Mouse (Mus musculus): ENCODE data around the gene Nprl2. TPM values are rescaled to one million over a fixed set of nuclear protein-coding genes. Genes with fewer than 3 reads are reported as not detected.

Nprl2 gene
- 24.9 and 27.3 TPM in 2 replicates for total RNA-seq (2021)
- long read RNA-seq, transcript Nprl2-201 (11 exons, 1,441 nt) = major isoform, 18 of 32 reads
- long read RNA-seq, partial matches to known transcripts = 3 of 32 reads
- long read RNA-seq, other reads (novel, unspliced or antisense) = 7 of 32 reads

DNA sequence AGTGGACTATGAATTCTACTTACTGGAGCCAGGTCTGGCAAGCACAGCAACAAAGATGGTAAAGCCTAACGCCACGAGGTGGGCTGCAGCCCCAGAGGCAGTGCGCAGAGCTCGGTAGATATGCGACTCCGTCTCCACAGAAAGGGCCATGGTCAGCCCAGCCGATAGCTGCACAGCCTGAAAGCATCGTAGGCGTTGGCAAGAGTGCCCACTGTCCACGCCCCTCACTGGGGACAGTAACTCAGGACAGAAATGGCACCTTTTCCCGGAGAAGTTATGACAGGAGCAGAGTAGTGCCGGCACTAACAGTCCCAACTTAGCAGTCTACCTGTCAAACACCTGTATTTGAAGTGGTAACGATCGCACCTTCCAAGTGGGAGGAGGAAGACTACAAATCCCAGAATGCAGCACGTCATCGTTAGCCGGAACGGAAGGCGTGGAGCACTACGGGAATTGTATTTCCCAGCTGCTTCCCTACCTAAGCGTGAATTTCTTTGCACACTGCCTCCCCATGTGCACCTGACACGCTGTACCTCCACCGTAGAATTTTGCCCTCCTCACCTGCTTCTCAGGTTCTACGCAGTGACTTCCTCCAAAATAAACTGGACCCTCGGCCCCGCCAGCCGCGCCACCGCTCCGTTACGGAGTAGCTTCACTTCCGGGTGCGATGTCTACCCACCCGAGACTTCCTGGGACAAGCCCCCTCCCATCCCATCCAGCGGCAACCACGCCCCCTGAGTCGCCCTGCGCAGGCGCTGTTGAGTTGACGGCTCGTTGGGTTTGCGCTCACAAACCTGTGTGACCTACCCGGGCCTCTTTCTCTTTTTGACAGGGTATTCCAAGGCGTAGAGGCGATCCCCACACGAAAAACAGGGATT lies at the start of gene Nprl2, which contains the start of gene Cyb561d2:
Gene Nprl2, plus strand, starts transcription at position 753 of the 878 bp plus-strand sequence.
Gene Cyb561d2, minus strand, starts transcription at position 720 of the 878 bp plus-strand sequence.
- peak; percentile 94 for DNase-seq

DNA sequence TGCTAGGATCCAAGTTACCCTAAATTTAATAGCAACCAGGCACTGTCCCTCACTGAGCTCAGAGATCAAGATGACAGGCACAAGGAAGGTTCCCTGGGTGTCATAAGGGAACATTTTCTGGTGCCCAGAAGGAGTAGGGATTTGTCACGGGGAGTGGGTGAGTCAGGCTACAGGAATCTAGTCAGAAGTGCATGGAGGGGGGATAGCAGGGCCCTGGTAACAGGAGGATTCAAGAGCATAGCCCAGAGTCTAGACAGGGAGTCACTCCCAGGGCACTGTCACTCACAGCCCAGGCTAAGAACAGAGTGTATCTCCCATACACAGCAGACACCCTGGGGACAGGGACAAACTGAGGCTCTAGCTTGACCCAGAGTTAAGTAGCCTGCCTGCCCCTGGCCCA lies 48.5 kb upstream of the Nprl2 start:
- no peak for DNase-seq

DNA sequence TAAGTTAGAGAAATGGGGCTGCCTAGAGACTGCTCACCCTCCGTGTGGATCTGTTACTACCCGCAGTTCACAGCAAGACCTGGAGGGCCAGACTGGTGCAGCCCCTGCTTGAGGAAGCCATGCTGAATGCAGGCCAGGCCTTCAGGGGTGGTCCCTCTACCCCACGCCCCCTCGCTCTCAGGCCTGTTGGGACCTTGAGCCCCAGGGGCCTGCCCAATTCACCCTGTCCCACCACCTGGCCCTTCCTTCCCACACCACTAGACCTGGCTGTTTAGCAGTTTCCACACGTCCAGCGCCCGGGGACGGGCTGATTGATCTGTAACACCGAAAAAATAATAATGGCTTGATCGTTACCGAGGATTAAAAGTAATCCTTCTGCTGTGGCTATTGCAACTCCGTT lies 47.8 kb upstream of the Nprl2 start:
- DNase-seq = no peak

DNA sequence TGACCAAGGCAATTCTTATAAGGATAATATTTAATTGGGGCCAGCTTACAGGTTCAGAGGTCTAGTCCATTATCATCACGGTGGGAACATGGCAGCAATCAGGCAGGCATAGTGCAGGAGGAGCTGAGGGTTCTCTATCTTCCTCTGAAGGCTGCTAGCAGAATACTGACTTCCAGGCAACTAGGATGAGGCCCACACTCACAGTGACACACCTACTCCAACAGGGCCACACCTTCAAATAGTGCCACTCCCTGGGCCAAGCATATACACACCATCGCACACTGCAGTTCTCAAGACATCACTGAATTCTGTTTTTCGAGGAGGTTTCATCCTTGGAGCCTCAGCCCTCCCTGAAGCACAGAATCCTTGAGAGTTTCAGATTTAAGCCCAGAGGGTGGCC lies 45.7 kb upstream of the Nprl2 start:
- DNase-seq = no peak

DNA sequence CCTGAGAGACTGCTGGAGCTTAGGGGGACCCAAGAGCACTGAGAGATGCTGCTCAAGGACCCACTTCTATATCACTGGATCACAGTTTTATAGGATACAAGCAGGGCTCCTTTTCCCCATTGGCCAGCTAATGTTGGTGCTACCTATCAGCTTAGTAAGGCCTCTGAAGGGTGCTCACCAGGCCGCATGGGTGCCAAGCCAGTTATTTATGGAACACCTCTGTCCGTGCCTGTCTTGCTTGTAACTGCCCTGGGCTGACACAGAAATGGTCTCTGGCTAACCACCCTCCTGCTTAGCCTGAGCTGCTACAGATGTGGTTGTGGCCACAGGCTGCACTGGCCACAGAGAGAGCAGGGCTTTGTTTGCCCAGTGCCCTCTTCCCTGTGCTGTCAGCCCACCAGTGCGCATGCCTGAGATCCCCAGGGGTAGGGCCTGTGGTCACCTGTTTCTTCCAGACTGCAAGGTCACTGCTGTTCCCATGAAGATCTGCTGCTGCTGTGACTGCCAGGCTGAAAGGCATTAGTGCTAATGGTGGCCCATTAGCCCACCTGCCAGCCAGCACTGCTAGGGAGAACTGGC lies 41.2 kb upstream of the Nprl2 start:
- no peak for DNase-seq

DNA sequence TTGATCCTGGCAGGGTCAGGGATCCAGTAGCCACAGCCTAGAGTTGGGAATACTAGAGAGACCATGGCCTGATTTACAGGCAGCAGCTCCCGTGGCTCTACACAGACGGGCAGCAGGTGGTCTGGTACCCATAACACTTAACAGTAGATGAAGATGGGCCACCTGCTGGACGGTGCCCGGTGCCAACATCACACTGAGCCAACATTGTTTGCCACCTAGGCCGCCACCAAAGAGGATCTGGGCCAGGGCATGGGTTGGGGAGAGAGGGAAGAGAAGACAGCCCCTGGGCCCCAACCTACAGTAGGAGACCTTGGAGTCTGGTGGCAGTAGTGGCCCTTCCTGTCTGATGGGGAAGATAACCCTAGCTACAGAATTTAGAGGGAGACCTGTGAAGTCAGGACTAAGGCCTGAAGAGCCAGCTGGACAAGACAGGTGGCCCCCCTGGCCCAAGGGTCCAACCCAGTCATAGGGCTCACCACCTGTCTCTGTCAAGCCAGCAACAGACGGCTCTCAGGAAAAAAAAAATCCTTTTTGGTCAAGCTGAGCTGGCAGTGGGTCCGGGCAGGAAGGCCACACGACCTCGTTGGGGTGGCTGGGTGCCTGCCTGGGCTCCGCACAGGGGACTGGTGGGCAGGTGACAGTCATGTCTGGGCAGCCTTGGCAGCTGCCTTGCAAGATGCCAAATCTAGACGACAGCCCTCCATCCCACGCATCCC lies 39.7 kb upstream of the Nprl2 start:
- DNase-seq = no peak

DNA sequence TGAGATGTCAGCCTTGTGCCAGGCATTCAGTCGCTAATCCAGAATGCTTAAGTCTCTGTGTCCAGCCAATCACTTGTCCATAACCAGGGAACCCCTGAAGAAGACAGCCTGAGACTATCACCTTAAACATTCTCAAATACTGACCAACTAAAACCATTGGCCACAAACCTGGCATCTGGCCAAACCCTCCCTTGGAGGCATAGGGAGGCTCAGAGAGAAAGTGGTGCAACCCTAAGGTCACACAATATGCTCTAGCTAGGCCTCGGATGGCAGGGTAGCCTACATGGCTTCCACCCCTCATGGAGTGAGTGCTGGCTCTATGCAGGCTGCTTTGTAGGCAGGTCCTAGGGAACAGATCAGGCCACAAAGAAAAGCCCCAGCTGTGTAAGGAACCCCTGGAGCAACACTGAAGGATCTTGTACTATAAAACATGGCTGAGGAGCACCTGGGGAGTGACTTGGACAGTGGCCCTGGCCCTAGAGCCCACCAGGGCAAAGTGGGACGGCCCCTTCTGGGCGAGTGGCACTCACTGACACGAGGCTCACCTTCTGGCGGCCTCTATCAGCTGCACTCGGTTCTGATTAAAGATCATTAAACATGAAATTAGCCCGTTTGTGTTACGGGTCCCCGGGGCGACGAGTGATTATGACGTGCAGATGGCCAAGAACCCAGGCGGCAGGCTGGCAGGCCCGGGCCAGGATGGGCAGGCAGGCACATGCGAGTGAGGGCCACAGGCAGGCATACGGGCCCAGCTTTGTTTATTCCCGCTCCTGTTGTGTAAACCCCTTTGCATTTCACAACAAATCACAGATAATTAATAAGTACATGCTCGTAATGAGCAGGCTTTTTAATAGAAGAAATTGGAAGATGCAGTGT lies 37.1 kb upstream of the Nprl2 start:
- peak; percentile 15 for DNase-seq

DNA sequence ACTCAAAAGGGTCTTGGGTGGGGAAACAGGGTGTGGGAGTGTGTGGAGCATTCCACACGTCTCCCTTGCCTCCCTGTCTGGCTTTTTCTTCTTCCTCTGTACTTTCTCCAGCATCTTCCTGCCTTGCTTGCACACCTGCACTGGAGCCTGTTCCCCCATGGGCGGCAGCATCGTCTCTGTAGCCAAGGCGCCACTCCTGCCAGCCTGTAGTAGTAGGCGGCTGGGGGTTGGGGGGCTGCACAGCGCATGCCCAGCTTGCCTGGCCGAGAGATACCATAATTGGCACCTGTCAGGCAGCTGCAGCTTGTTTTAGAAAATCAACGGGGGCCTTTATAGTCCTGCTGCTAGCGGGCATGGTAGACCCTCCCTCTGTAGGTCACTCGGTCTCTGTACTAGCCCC lies 33.8 kb upstream of the Nprl2 start:
- no peak for DNase-seq

DNA sequence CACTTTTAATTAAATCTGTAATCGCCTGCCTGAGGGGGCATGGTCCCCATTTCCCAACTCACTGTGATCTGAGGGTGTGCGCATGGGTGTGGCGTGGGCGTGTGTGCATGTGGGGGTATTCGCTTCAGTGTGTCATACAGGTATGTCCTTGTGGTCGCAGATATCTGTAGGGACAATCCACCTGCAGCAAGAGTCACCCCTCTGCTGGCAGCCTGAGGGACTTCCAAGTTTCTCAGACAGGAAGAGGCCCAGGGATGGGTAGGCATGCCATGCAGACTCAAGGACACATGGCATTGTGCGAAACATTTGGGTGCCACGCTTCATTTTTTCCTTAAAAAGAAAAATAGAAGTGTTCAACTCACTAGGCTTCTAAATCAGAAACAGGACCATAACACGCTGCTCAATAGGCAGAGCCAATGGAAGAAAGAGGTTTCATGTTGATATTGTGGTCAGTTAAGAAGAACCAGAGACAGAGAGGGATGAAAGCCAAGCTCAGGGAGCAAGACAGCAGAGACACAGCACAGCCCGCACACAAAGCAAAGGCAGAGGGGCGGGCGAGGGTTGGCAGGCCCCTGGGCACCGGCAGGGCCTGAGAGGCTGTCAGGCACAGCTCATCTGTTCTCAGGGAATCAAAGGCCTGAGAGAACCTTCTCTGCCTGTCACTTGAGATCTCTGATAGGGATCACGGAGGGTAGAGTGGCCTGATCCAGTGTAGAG lies 31.5 kb upstream of the Nprl2 start:
- DNase-seq = no peak

DNA sequence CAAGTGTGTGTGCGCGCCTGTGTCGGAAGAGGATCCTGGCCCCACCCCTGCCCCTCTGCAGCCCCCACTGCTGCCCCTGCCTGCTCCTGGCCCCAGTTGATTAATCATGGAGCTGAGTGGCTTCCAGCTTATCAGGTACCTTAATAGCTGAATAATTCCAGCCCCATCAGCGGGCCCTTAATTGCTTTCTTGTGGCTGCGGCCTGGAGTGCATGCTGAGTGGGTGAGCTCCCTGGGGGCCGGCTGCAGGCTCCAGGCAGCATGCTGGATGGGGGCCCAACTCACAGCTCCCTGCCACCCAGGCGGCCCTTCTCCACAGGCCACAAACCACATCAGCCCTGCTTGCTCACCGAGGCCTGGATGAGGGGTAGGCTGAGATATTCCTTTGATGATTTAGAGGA lies 30.6 kb upstream of the Nprl2 start:
- DNase-seq = no peak

DNA sequence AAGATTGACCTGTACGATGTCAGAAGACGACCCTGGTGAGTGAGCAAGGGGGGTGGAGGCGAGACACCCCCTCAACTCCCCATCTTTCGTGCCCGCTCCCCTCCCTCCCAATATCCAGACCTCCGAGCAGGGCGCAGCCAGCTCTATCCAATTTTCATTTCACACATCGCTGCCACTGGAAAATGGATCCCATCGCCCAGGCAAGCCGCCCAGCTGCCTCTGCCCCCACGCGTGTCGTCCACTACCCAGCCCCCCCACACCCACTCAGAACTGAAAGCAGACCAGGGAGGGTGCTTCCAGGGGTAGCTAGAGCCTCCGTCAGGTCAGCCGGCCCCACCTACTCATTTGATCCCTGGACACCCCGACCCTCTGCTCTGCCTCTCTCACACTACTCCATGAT lies 29.7 kb upstream of the Nprl2 start:
- DNase-seq = no peak

DNA sequence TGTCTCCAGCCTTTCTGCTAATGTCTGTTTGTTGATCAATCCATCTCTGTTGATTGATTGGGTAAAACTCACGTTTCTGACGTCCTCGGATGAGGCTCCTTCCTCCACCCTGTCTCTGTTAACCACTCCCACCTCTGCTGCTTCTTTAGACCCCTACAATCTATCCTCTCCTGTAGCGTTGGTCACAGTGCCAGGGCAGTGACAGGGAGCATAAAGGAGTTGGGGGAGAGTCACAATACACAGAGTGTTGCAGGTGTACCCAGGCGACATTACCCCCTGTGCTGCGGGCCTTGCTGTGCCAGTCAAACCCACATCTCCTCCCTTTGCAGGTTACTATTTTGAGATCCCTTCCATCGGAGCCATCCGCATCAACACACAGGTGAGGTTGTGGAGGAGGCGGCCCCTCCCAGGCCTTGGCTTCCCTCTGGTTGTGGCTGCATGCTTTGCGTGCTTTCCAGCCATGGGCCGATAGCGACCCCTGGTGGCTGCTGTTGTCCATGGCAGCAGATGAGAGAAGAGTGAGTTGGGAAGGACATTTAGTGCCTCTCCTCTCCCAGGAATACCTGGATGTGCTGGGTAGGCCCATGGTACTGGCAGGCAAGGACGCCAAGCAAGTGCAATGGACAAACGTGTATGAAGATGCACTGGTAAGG lies 27.6 kb upstream of the Nprl2 start:
- DNase-seq = peak; percentile 88

DNA sequence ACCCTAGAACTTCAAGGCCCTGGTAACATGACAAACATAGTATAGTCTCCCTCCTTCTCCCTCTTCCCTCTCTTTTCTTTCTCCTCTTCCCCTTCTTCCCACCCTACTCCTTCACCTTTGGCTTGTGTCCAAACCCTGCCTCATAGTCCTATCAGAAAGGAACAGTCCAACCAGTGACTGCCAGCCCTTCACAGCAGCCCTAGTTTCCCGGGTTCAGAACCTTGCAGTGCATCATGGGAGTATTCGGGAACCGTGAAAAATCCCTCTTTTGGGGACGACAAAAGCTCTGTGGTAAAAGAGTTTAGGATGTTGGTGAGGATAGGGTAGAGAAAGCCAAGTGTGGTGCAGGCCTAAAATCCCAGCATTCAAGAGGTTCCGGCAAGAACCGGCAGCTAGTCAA lies 21.7 kb upstream of the Nprl2 start:
- no peak for DNase-seq

DNA sequence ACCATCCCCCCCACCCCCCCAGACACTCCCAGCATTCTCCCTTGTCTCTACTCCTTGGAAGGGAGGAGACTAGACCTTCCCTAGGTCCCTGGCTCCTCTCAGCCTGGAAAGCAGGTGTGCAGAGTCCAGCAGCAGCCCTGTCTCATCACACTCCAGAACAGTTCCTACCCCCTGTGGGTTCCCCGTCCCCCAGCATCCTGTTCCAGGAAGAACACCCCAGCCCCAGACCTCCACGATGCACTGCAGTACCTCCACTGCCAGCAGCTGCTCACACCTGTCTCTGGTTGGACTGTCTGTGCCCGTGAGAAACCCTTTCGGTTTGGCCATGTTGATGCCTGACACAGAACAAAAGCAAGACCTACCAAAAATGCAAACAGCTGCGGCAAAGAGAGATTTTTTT lies 20.8 kb upstream of the Nprl2 start:
- DNase-seq = no peak

DNA sequence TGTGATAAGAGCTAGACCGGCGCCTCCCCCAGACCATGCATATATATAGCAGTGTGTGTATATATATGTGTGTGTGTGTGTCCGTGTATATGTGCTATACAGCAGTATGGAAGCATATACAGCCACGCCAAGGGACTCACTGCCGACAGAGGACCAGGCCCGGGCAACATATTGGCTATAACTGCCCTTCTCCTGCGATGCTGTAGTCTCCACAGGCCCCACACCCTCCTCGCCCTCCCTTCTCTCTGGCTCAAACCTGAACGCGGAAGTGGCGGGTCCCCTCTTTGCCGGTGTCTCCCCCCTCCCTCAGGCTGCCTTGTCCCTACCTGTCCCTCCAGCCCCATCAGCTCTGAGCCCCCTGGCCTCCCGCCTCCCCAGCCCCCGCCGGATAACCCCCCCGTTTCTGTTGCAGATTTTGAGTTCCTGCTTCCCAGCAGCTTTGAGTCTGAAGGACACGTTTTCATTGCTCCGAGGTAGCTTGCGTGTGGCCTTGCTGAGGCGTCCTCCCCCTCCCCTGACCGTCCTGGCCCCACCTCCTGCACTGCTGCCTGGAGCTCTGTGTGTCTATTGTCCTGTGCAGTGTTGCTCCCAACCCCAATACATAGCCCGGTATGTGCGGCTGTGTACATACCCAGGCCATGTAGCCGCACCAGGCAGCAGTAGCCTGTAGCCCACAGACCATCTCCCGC lies 20.2 kb upstream of the Nprl2 start:
- peak; percentile 42 for DNase-seq

DNA sequence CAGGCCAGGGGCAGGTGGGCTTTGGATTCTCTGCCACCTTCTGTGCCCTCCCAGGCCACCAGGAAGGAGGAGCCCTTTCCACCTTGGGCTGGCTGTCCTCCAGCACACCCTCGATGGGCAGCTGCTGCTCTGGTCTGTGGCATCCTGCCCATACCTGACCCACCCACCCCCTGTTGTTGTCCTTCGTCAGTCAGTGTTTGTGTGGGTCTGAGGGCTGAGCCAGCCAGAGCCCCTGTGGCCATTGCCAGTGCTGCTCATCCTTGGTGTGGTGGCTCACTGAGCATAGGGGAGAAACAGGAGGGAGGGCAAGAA lies 19.7 kb upstream of the Nprl2 start:
- DNase-seq = no peak

DNA sequence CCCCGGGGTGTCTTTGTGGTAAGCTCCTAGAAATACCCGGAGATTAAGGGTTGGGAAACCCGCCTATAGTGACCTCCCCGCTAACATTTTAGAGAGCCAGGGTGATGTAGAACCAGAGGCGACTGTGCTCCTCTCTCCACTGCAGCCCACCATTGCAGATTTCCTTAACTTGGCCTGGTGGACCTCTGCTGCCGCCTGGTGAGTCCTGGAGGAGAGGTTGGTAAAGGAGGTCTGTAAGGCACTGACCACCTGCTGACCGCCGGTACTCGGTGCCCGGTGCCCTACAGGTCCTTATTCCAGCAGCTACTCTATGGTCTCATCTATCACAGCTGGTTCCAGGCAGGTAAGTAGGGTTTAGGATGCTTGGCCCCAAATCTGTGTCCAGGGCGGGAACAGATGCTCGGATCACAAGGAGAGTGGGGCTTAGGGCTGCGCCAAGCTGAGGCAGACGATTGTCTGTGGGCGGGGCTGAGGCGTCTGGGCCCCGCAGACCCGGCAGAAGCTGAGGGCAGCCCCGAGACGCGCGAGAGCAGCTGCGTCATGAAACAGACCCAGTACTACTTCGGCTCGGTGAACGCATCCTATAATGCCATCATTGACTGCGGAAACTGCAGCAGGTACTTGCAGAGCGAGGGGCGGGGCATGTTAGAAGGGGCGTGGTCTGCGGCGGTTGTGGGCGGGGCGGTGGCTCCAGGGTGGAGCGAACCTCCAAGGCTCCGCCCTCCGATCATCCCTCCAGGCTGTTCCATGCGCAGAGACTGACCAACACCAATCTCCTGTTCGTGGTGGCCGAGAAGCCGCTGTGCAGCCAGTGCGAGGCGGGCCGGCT lies 15.6 kb upstream of the Nprl2 start:
- peak; percentile 80 for DNase-seq

DNA sequence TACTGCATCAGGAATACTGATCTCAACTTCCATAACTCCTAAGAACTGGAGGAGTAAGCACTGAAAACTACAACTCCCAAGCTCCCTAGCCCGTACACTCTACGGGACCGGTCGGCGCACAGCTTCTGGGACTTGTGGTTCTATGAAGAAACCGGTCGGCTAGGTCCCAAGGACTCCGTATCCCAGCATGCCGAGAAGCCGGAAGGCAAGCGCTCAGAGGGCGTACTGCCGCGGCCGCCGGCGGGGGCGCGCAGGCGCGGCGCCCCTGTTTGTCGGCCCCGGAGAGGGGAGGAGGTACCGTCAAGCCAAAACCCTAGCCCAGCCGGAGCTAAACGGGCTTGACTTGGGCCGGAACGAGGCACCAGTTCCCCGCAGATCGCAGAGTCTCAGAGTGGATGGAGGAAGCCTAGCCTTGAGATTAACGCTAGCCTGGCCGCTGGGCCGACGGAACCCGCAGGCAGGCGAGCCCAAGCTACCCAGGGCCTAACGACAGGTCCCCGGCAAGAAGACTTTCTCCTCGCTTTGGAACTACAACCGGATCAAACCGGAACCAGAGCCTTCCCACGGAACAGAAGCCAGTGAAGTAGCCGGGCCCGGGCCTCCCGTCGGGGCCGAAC lies 8.1 kb upstream of the Nprl2 start, which contains the start of gene Tmem115:
Gene Tmem115, plus strand, starts transcription at position 155 of the 617 bp plus-strand sequence.
- DNase-seq = peak; percentile 87
